Mouse (Mus musculus): ENCODE data around the gene Napsa.

Napsa gene

DNA sequence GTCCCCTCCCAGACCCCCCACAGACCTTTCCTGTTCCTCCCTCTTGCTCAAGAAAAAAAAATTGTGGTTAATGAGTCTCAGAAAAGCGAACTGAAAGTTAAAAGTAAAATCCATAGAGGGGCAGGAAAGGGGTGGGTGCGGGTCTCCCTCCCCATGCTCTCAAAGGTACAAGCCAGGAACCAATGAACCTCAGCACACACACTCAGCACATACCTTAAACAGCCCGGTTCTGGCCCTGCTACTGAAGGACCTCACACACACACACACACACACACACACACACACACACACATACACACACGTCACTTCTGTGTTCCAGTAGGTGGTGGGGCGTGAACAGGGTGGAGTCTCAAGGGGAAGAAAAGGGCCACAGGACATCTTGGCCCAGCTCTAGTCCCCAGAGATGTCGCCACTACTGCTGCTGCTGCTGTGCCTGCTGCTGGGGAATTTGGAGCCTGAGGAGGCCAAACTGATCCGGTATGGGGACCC lies at the start of gene Napsa:
Gene Napsa (plus strand): TSS at position 168 of the 489 bp plus-strand sequence.
- in situ Hi-C loops (cut with MboI; ENCODE audit: low pct_unique_long_range_greater_than_20kb in 1 of 2, low sequenced_read_pairs in 2 of 2, unreplicated experiment in 1 of 2) = no loop called here

DNA sequence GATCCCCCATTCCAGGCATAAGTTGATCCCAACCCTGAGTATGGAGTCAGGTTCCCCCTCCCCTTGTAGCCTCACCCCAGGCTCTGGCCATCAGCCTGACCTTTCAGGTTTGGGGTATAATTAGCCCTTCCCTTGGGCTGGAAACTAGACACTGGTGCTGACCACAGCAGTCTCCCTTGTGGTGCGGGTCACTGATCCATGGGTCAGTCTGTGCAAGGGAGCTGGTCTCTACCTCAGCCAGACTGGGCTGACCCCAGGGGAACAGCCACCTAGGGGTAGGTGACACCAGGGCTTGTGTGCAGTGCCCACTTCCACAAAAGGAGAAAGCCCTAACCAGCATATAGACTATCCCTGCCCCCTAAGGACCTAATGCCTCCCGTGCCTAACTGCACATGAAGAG lies 49.1 kb upstream of the Napsa start:
- in situ Hi-C loops (cut with MboI; ENCODE audit: low pct_unique_long_range_greater_than_20kb in 1 of 2, low sequenced_read_pairs in 2 of 2, unreplicated experiment in 1 of 2) = no loop called here

DNA sequence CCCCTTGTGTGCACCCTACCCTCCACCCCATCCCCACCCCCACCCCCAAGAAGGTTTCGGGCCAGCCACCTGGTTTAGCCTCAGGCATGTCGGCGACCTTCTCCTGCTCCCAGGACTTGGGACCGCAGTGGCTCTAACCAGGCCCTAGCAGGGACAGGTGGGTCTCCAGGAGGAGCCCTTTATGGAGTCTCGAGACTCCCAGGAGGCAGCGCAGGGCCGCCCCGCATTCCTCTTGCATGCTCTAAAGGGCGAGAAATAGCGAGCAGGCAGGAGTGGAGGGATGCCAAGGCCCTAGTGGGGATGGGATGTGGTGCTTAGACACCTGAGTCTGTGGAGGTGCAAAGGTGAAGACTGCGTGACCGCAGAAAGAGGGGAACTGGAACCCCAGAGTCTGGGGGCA lies 47.7 kb upstream of the Napsa start, which contains the start of gene Mybpc2:
Gene Mybpc2 (minus strand): TSS at position 155 of the 400 bp plus-strand sequence.
- in situ Hi-C loops (cut with MboI; ENCODE audit: low pct_unique_long_range_greater_than_20kb in 1 of 2, low sequenced_read_pairs in 2 of 2, unreplicated experiment in 1 of 2) = no loop called here

DNA sequence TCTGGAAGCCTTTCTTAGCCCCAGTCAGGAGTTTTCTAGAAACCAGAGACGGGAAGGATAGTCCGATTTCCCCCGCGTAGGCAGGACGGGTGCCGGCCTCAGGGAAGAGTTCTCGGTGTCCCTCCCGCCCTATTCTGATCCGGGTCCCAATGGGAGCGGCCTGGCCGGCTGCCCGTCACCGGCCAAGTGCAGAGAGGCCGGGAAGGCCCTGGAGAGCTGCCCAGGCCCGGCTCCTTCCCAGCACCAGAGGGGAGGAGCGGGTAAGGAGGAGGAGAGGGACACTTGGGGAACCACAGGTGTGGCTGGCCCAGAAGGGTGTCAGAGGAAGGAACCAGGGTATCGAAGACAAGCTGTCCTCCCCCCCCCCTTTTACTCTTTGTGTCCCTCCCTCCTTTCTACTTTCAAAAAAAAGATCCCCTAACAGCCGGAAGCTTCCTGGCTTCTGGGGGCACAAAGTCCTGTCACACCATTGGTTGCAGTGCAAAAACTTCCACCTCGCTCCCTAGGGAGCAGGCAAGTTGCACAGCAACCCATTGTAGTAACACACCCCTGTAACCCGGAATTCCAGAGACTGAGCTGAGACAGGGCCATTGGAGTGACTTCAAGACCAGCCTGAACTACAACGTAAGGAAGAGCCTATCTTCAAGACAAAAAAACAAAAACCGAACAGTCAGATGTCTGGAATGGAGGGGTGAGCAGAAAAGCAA lies 46.9 kb upstream of the Napsa start:
- in situ Hi-C loops (cut with MboI; ENCODE audit: low pct_unique_long_range_greater_than_20kb in 1 of 2, low sequenced_read_pairs in 2 of 2, unreplicated experiment in 1 of 2) = no loop called here

DNA sequence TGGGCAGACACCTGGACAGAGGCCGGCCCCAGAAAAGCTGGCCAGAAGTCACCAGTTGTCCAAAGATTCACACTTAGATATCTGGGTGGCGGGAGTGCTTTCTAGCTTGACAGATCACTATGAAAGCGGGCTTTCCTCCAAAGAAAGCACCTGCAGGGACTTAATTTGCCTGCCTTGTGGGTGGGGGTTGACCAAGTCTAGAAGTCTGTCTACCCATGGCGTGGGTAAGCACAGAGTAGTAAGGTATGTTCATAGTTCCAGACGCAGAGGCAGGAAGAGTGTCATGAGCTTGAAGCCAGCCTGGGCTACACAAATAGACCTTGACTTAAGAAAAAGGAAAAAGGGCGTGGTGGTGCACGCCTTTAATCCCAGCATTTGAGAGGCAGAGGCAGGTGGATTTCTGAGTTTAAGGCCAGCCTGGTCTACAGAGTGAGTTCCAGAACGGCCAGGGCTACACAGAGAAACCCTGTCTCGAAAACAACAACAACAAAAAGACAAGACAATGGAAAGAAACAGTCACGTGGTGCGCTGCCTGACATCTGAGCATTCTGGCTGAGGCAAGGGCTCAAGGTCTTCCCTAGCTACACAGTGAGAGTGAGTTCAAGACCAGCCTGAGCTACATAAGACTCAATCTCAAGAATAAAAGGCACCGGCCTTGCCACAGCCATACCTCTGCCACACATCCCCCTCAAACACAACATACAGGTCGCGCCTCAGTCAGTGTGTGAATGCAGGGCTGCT lies 45.6 kb upstream of the Napsa start:
- in situ Hi-C loops (cut with MboI; ENCODE audit: low pct_unique_long_range_greater_than_20kb in 1 of 2, low sequenced_read_pairs in 2 of 2, unreplicated experiment in 1 of 2) = no loop called here

DNA sequence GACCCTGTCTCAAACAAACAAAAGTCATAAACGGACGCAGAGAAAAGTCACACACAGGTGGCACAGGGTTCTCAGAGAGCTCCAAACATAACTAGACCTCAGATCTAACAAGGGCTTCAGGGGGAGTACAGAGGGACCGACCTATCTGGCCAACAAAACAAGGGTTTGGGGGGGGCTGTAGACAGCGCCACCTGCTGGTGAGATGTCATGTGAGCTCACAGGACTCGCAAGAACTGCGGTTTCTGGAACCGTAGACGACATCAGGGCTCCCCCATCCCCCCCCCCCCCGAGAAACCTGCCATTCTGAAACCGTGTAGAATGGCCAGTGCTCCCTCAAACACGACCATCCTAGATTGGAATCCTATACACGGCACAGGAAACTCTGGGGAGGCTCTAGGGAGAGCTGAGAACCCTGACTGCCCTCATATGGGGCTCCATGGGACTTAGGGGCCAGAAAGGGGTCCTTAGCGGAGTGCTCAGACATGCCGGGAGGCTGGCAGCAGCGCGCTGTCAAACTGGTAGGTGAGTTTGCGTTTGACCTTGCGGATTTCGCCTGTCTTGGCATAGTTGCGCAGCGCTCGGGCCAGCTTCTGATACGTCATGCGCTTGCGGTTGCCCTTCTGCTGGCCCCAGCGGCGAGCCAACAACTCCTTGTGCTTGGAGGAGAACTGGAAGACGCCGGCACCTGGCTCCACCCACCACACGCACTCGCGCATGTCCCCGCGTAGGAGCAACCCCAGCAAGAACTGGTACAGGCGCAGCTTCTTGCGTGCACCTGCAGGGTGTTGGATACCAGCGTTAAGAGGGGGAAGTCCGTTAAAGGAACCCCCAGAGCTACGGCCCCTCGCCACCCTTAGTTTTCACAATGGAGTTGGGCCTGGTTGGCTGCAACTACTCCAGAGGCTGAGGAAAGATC lies 44.4 kb upstream of the Napsa start:
- in situ Hi-C loops (cut with MboI; ENCODE audit: low pct_unique_long_range_greater_than_20kb in 1 of 2, low sequenced_read_pairs in 2 of 2, unreplicated experiment in 1 of 2) = no loop called here

DNA sequence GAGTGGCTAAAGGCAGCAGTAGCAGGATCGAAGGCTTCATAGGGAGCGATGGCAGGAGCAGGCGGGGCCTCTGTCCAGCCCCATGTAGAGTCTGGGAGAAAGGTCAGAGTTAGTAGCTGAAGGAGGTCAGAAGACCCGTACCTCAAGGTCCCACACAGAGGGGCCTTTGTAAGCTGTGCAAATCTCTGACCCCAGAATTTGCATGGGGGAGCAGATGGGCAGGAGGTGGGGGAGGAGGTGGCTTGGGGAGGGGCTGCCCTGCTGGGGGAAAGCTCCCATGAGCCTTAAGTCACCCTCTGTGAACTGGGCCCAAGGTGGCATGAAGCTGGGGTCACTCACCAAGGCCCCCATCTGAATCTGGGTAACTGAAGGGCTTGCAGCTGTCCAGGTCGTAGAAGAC lies 42.7 kb upstream of the Napsa start:
- in situ Hi-C loops (cut with MboI; ENCODE audit: low pct_unique_long_range_greater_than_20kb in 1 of 2, low sequenced_read_pairs in 2 of 2, unreplicated experiment in 1 of 2) = no loop called here

DNA sequence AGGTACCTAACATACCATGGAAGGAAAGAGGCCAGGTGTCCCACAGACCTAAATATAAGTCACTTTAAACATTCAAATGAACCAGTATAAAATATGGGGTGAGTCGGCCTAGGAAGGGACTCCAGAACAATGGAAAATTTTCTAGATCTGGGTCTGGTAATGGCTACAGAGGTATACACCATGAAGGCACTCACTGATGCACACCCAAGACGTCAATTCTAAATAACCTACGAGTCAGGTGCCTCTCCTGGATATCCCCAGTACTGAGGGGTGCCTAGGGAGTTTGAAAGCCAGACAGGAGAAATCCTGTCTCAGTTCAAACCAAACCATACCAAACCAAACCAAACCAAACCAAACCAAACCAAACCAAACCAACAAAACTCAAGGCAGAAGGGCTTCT lies 41.7 kb upstream of the Napsa start:
- in situ Hi-C loops (cut with MboI; ENCODE audit: low pct_unique_long_range_greater_than_20kb in 1 of 2, low sequenced_read_pairs in 2 of 2, unreplicated experiment in 1 of 2) = loop anchor here in 1 of 2 experiments (10.0 kb wide), 1 partner anchor 64 kb away; the partner anchor contains the start of gene Kcnc3

DNA sequence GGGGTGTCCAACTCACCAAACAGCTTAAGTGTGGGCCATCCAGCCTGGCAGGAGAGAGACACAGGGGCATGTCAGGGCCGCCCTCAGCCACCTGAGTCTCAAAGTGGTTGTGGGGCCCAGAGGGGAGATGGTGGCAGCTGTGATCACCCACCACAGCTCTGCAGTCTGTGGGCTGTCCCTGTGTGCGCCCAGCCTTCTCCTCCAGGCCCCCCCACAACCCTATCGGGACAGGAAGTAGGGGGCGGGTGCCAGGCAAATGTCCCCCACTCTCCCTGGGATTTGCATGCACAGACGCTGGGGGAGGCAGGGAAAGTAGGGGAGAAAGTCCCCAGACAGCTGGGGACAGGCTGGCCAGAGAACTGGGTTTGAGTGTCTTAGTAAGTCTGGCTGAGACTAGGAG lies 41.0 kb upstream of the Napsa start:
- in situ Hi-C loops (cut with MboI; ENCODE audit: low pct_unique_long_range_greater_than_20kb in 1 of 2, low sequenced_read_pairs in 2 of 2, unreplicated experiment in 1 of 2) = loop anchor here in 1 of 2 experiments (10.0 kb wide), 1 partner anchor 64 kb away; the partner anchor contains the start of gene Kcnc3

DNA sequence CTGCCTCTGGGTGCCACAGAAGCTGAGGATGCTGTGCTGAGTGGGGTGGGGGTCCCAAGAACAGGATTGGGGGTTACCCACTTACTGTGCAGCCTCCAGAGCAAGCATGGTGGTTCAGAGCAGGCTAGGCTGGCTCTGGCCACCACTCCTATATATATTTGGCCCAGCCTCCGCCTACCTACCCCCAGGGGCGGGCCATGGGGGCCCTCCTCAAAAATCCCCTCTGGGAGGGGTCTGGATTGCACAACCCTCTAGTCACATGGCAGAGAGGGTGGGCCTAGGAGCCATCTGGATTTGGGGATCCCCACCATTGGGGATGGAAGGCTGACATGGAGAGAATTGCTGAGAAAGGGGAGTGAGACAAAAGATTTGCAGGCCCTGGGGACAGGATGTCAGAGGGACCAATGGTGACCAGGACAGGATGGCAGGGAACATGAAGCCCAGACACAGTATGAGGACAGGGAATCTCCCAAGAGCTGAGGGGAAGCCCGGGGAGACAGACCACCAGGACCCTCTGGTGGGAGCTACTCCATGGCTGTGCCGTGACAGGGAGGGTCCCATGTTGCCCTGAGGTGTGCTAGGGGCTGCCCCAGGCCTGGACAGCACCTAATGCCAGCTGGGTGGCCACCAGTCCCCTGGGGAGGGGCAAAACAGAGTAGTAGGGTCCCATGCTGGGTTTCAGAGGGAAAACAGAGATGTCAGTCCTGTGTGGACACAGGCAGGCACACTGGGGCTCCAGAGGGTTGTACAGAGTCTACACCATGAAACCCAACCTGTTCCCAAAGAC lies 40.0 kb upstream of the Napsa start, which contains the start of gene Spib:
Gene Spib (minus strand): TSS at position 126 of the 787 bp plus-strand sequence.
- in situ Hi-C loops (cut with MboI; ENCODE audit: low pct_unique_long_range_greater_than_20kb in 1 of 2, low sequenced_read_pairs in 2 of 2, unreplicated experiment in 1 of 2) = loop anchor here in 1 of 2 experiments (10.0 kb wide), 1 partner anchor 63 kb away; the partner anchor contains the start of gene Kcnc3

DNA sequence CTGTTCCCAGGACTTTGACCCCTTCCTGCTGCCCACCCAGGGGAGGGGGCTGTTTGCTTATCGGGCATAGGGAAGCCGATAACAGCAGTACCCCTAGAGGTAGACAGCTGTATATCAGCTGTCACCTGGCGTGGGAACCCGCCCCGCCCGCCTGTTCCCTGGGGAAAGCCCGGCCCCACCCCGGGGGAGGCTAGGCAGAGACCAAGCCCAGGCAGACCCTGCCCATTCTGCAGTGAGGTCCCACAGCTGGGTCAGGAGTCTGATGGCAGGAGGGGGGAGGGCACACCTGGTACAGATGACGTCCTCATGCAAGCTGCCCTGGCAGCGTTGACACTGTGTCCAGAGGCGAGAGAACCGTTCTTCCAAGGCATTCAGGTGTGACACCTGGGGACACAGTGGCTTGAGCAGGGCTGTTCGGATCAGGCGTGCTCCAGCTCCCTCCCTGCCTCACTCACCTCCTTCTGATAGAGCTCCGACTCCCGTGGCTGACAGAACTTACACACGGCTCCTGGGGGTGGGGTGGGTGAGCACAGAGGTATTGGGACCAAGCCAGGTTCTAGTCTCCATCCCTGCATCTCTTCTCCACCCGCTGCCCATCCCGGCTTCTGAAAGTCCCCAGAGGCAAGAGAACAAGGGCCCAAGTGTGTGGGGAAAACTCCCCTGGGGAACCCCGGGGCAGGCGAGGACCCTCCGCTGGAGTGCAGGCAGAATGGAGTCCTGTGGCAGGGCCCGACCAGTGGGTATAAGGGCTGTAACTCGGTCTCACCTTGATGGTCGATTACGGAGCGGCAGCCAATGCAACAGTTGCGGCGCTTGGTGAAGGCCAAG lies 39.0 kb upstream of the Napsa start:
- in situ Hi-C loops (cut with MboI; ENCODE audit: low pct_unique_long_range_greater_than_20kb in 1 of 2, low sequenced_read_pairs in 2 of 2, unreplicated experiment in 1 of 2) = loop anchor here in 1 of 2 experiments (10.0 kb wide), 1 partner anchor 62 kb away; the partner anchor contains the start of gene Kcnc3

DNA sequence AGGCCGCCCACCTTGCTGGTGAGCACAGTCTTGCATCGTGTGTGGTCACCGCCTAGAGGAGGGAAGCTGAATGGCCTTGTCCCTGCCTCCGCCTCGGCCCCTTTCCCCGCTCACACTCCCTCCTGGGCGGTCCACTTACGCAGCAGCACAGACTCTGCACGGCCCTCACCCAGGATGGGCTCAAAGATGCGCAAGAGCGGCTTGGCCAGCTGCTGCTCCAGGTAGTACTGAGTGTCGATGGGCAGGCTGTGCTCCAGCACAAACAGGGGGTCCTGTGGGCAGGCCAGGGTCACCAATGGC lies 38.5 kb upstream of the Napsa start:
- in situ Hi-C loops (cut with MboI; ENCODE audit: low pct_unique_long_range_greater_than_20kb in 1 of 2, low sequenced_read_pairs in 2 of 2, unreplicated experiment in 1 of 2) = loop anchor here in 1 of 2 experiments (10.0 kb wide), 1 partner anchor 61 kb away; the partner anchor contains the start of gene Kcnc3

DNA sequence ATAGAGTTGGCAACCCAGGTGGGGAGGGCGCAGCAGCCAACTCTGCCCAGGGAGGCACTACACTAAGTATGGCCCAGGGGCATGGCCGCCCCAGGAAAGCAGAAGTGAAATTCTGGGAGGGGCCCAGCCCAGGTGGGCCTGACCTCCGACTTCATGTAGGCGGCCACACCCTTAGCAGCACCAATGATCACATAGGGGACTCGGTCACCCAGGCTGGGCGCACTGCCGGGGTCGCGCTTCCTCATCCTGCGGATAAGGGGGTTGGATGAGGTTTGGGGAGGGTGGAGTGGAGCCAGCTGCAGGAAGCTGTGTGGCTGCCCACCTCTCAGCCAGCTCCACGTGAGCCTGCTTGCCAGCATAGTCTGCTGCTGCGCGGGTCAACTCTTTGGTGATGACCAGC lies 37.9 kb upstream of the Napsa start:
- in situ Hi-C loops (cut with MboI; ENCODE audit: low pct_unique_long_range_greater_than_20kb in 1 of 2, low sequenced_read_pairs in 2 of 2, unreplicated experiment in 1 of 2) = loop anchor here in 1 of 2 experiments (10.0 kb wide), 1 partner anchor 61 kb away; the partner anchor contains the start of gene Kcnc3

DNA sequence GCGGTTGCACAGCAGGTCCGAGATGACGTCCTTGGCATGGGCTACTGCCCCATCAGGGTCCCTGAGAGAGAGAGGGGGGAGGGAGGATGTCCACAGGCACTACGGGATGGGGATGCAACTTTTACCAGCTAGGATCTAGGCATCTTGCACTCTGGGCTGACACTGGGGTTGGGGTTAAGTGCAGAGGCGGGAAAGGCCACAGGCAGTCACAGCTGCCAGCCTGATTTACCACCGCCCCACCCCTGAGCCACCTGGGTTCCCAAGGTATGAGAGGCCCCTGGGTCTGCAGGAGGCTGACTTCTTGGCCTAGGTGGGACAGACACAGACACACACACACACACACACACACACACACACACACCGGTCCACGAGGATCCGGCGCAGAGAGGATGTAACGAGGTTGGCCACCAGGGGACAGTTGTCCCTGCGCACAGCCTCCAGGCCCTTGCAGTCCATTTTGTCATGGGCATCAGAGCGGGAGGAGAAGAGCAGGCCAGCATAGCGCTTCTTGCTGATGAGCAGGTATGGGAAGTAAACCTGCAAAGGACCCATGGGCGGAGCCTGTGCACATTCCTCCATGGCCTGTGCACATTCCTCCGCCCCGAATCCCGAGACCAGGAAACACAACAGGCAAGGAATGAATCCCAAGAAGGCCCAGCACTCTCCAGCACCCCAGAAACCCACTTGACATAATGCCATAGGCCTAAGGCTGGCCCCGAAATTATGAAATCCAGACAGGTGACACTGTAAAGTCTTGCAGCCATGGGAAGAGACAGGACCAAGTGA lies 37.3 kb upstream of the Napsa start:
- in situ Hi-C loops (cut with MboI; ENCODE audit: low pct_unique_long_range_greater_than_20kb in 1 of 2, low sequenced_read_pairs in 2 of 2, unreplicated experiment in 1 of 2) = loop anchor here in 1 of 2 experiments (10.0 kb wide), 1 partner anchor 60 kb away; the partner anchor contains the start of gene Kcnc3

DNA sequence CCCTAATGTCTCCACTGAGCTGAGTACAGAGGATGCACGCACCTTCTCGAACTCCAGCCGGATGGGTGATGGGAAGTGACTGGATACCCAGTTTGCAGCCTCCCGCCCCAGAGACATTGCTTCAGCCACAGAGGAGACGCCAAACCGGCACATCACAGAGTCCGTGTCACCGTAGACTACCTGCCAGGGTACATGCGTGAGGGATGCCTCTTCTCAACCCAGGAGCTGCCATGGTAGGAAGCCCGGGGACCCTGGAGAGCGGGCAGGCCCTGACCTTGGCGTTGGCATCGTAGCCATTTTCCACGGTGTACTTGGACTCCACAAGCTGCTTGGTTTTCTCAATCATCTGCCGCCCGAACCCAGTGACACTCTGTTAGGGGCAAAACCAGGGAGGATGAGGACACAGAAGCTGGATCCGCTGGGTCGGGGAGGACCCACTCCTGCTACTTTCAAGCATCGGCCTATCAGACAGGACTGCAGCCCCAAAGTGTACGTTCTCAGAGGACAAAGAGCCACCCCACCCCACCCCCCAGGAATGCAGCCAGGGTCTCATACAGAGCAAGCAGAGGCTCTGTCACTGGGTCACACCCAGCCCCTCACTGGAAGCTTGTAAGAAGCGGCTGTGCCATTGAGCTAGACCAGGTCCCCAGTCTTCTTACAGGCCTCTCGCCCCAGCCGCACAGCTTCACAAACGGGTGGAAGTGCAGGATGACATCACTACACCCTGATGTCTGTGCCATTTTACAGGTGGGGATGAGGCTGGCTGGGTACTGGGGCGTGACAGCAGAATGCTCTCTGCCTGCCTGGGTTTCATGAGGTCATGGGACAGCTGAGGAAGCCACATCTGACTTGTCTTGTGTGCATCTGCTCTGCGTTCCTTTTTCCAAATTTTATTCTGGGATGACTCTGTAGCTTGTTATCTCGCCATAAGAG lies 36.3 kb upstream of the Napsa start:
- in situ Hi-C loops (cut with MboI; ENCODE audit: low pct_unique_long_range_greater_than_20kb in 1 of 2, low sequenced_read_pairs in 2 of 2, unreplicated experiment in 1 of 2) = loop anchor here in 1 of 2 experiments (10.0 kb wide), 1 partner anchor 59 kb away; the partner anchor contains the start of gene Kcnc3

Measured in mouse embryonic stem cell (cell line).